Mouse (Mus musculus): ENCODE data around the gene Evx2. TPM values are rescaled to one million over a fixed set of nuclear protein-coding genes. Genes with fewer than 3 reads are reported as not detected.

Gene Evx2
- total and polyA plus RNA-seq, 3 experiments, result not detected

GRCm38 (mm10) chr2:74679596-74679971, 20.2 kb upstream of the Evx2 start:
- Histone ChIP-seq H3K4me3 (ENCODE audit: control insufficient read depth in 1 of 2, insufficient read depth in 1 of 2, low read depth in 2 of 2, low read length in 2 of 2) (no peak overlapping the region), H3K27me3 (ENCODE audit: control insufficient read depth in 1 of 2, insufficient read depth in 2 of 2, low read length in 2 of 2) (peaks cover 2 to 5% of the 10 kb centered on the region in 2 experiments; a peak in 3 of 4 replicates), H3K36me3 (ENCODE audit: control insufficient read depth in 1 of 2, insufficient read depth in 2 of 2, low read length in 2 of 2) (no peaks in the 10 kb centered on the region), H3K27ac (ENCODE audit: control insufficient read depth, low read depth, low read length) (no peak overlapping the region), H3K9me3 (replicated peaks; ENCODE audit: insufficient read depth, low read length) (no peaks in the 10 kb centered on the region), H3K9ac (ENCODE audit: control insufficient read depth, low read depth, low read length, poor library complexity, severe bottlenecking) (no peak overlapping the region), H3K79me2 (ENCODE audit: control insufficient read depth, insufficient read depth, low read length, poor library complexity) (no peaks in the 10 kb centered on the region), H3K4me1 (ENCODE audit: control insufficient read depth in 1 of 2, insufficient read depth in 2 of 2, low read length in 2 of 2) (no peaks in the 10 kb centered on the region)
- no peak for DNase-seq (ENCODE audit: low read depth, low spot score)
- TF ChIP-seq ELF1 (IDR thresholded peaks at IDR 0.05; ENCODE audit: low read depth, low read length) (no peak), BHLHE40 (IDR thresholded peaks at IDR 0.05; ENCODE audit: borderline replicate concordance, low read depth, low read length) (no peak), RCOR1 (IDR thresholded peaks at IDR 0.05; ENCODE audit: low read depth, low read length) (no peak), ZC3H11A (IDR thresholded peaks at IDR 0.05; ENCODE audit: low read depth, low read length) (no peak), CHD2 (IDR thresholded peaks at IDR 0.05; ENCODE audit: low read length) (no peak), NELFE (IDR thresholded peaks at IDR 0.05; ENCODE audit: low read depth, low read length) (no peak), JUND (IDR thresholded peaks at IDR 0.05; ENCODE audit: low read depth, low read length) (no peak), RAD21 (IDR thresholded peaks at IDR 0.05; ENCODE audit: low read depth, low read length) (no peak), CTCF (IDR thresholded peaks at IDR 0.05 in 2 of 3, conservative IDR thresholded peaks at IDR 0.05 in 1 of 3; ENCODE audit: control insufficient read depth in 1 of 3, insufficient read depth in 1 of 3, low read depth in 2 of 3, low read length in 3 of 3, poor library complexity in 1 of 3, severe bottlenecking in 1 of 3) (no peak)

DNA sequence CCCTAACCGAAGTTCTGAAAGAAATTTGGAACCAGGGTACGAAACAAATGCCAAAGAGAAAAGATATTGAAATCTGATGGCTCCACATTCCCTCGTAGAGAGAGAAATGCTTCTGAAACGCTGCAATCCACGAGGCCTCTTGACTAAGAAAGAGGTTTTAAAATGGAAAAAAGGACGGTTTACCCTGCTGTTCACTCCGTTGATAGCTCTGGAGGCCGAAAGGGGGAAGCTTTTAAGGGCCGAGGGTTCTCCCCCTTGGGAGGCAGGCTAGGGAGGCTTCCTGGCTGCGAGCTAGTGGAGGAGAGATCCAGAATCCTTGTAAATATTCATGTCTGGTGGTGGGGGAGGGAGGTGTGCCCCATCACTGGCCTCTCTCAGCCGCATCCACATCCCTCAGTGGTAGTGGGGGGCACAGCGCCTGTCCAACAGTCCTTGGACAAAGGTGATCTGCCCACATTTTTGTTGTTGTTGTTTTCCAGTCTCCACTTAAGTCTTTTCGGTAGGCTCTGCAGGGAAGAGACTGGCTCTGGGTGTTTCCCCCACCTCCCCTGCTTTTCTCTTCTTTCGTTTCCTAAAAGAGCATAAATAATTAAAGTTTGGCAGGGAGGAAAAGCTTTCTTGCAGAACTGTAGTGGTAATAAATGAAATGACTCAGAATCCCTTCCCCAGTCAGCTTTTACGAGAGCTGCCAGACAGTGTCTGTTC, 19.7 kb upstream of the Evx2 start, which contains the start of gene Hoxd11:
TSS of gene Hoxd11 (plus strand) at position 667 of the 705 bp plus-strand sequence.
- Histone ChIP-seq H3K9me3 (replicated peaks; ENCODE audit: insufficient read depth, low read length) (no peaks in the 10 kb centered on the region), H3K4me1 (ENCODE audit: control insufficient read depth in 1 of 2, insufficient read depth in 2 of 2, low read length in 2 of 2) (no peaks in the 10 kb centered on the region), H3K79me2 (ENCODE audit: control insufficient read depth, insufficient read depth, low read length, poor library complexity) (no peaks in the 10 kb centered on the region), H3K9ac (ENCODE audit: control insufficient read depth, low read depth, low read length, poor library complexity, severe bottlenecking) (no peak within 1 kb of the TSS), H3K27me3 (ENCODE audit: control insufficient read depth in 1 of 2, insufficient read depth in 2 of 2, low read length in 2 of 2) (peaks cover 2 to 3% of the 10 kb centered on the region in 2 experiments; a peak in 3 of 4 replicates), H3K27ac (ENCODE audit: control insufficient read depth, low read depth, low read length) (no peak within 1 kb of the TSS), H3K36me3 (ENCODE audit: control insufficient read depth in 1 of 2, insufficient read depth in 2 of 2, low read length in 2 of 2) (no peaks in the 10 kb centered on the region), H3K4me3 (ENCODE audit: control insufficient read depth in 1 of 2, insufficient read depth in 1 of 2, low read depth in 2 of 2, low read length in 2 of 2) (no peak within 1 kb of the TSS)
- no peak for TF ChIP-seq POLR2A (IDR thresholded peaks at IDR 0.05; ENCODE audit: control insufficient read depth in 1 of 2, insufficient read depth in 1 of 2, low read depth in 1 of 2, low read length in 2 of 2, poor library complexity in 1 of 2)
- TF ChIP-seq MAZ (IDR thresholded peaks at IDR 0.05; ENCODE audit: low read depth, low read length), result no peak
- no peak for TF ChIP-seq RCOR1 (IDR thresholded peaks at IDR 0.05; ENCODE audit: low read depth, low read length)
- TF ChIP-seq ETS1 (IDR thresholded peaks at IDR 0.05; ENCODE audit: low read depth, low read length), result no peak
- no peak for TF ChIP-seq ZMIZ1 (IDR thresholded peaks at IDR 0.05; ENCODE audit: low read depth, low read length)
- TF ChIP-seq SMC3 (IDR thresholded peaks at IDR 0.05; ENCODE audit: low read depth, low read length), result no peak
- no peak for TF ChIP-seq MYC (IDR thresholded peaks at IDR 0.05; ENCODE audit: low read depth, low read length)
- TF ChIP-seq MAX (IDR thresholded peaks at IDR 0.05; ENCODE audit: low read length), result no peak
- no peak for TF ChIP-seq JUND (IDR thresholded peaks at IDR 0.05; ENCODE audit: low read depth, low read length)
- no peak for DNase-seq (ENCODE audit: low read depth, low spot score)
